Mouse (Mus musculus): ENCODE results near the gene Atp6v0b. TPM values are rescaled to one million over a fixed set of nuclear protein-coding genes. Genes with fewer than 3 reads are reported as not detected.

Gene Atp6v0b
- polyA plus RNA-seq, 1 experiment from 2014 or later, result 150 TPM

GRCm38 (mm10) chr4:117850871-117851270, 36.3 kb downstream of the Atp6v0b start:
- Histone ChIP-seq H3K9ac (no peak overlapping the region), H3K27ac (ENCODE audit: low read depth) (no peak overlapping the region), H3K36me3 (ENCODE audit: insufficient read depth) (0 out of 2 replicates have a peak, but pooled peaks cover 2% of the 10 kb centered on the region), H3K27me3 (ENCODE audit: insufficient read depth, low read length) (no peaks in the 10 kb centered on the region), H3K4me3 (ENCODE audit: low read depth, low read length) (no peak overlapping the region), H3K4me1 (ENCODE audit: insufficient read depth) (no peaks in the 10 kb centered on the region), H3K9me3 (ENCODE audit: low read depth, low read length) (no peaks in the 10 kb centered on the region), H3K4me2 (no peak overlapping the region)
- no peak for DNase-seq
- WGBS, result 73% methylated on average over 7 of the region's 7 CpGs
- no peak for ATAC-seq (ENCODE audit: insufficient read depth)
- TF ChIP-seq CTCF (IDR thresholded peaks at IDR 0.05; ENCODE audit: low read depth), result no peak

- no peak for ATAC-seq (ENCODE audit: insufficient read depth)
- Histone ChIP-seq H3K4me3 (ENCODE audit: low read depth, low read length) (no peak overlapping the region), H3K4me1 (ENCODE audit: insufficient read depth) (no peaks in the 10 kb centered on the region), H3K27me3 (ENCODE audit: insufficient read depth, low read length) (no peaks in the 10 kb centered on the region), H3K36me3 (ENCODE audit: insufficient read depth) (0 out of 2 replicates have a peak, but pooled peaks cover 2% of the 10 kb centered on the region), H3K4me2 (no peak overlapping the region), H3K9me3 (ENCODE audit: low read depth, low read length) (no peaks in the 10 kb centered on the region), H3K27ac (ENCODE audit: low read depth) (no peak overlapping the region), H3K9ac (no peak overlapping the region)
- 81% methylated on average over 7 of the region's 7 CpGs for WGBS
- no peak for DNase-seq
- TF ChIP-seq CTCF (IDR thresholded peaks at IDR 0.05; ENCODE audit: low read depth), result no peak
These were observed 37.0 kb downstream of the Atp6v0b start for GRCm38 (mm10) chr4:117850176-117850575.

- Histone ChIP-seq H3K4me3 (ENCODE audit: low read depth, low read length) (no peak overlapping the region), H3K4me1 (ENCODE audit: insufficient read depth) (no peaks in the 10 kb centered on the region), H3K27me3 (ENCODE audit: insufficient read depth, low read length) (no peaks in the 10 kb centered on the region), H3K9ac (no peak overlapping the region), H3K36me3 (ENCODE audit: insufficient read depth) (0 out of 2 replicates have a peak, but pooled peaks cover 2% of the 10 kb centered on the region), H3K9me3 (ENCODE audit: low read depth, low read length) (no peaks in the 10 kb centered on the region), H3K27ac (ENCODE audit: low read depth) (no peak overlapping the region), H3K4me2 (no peak overlapping the region)
- WGBS, result 68% methylated on average over 5 of the region's 5 CpGs
- no peak for DNase-seq
- TF ChIP-seq CTCF (IDR thresholded peaks at IDR 0.05; ENCODE audit: low read depth), result no peak
- no peak for ATAC-seq (ENCODE audit: insufficient read depth)
These were observed 37.6 kb downstream of the Atp6v0b start for GRCm38 (mm10) chr4:117849506-117849905.

DNA sequence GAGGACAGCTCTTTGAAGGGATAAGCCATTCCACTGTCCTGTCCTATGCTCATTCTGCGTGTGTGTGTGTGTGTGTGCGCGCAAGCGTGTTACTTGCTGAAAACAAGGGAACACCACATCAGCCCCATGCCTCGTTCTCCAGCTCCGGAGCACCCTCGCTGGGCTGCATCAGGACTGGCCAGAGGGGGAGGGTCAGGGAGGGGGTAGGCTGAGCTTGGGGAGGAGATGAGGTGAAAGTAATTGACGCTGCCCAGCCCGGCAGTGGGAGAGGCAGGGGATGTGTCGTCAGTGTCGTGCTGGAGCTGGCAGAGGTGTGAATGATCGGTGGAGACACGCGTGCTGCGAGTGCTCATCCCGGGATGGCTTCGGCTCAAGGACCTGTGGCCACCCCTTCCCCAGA, 38.1 kb downstream of the Atp6v0b start:
- Histone ChIP-seq H3K9ac (no peak overlapping the region), H3K4me2 (no peak overlapping the region), H3K4me1 (ENCODE audit: insufficient read depth) (no peaks in the 10 kb centered on the region), H3K27ac (ENCODE audit: low read depth) (no peak overlapping the region), H3K27me3 (ENCODE audit: insufficient read depth, low read length) (no peaks in the 10 kb centered on the region), H3K36me3 (ENCODE audit: insufficient read depth) (0 out of 2 replicates have a peak, but pooled peaks cover 2% of the 10 kb centered on the region), H3K9me3 (ENCODE audit: low read depth, low read length) (no peaks in the 10 kb centered on the region), H3K4me3 (ENCODE audit: low read depth, low read length) (no peak overlapping the region)
- ATAC-seq (ENCODE audit: insufficient read depth) (no peak), DNase-seq (no peak)
- TF ChIP-seq CTCF (IDR thresholded peaks at IDR 0.05; ENCODE audit: low read depth), result no peak
- WGBS, result 58% methylated on average over 17 of the region's 17 CpGs

- Histone ChIP-seq H3K4me1 (ENCODE audit: insufficient read depth) (no peaks in the 10 kb centered on the region), H3K4me2 (no peak overlapping the region), H3K4me3 (ENCODE audit: low read depth, low read length) (no peak overlapping the region), H3K27ac (ENCODE audit: low read depth) (no peak overlapping the region), H3K36me3 (ENCODE audit: insufficient read depth) (0 out of 2 replicates have a peak, but pooled peaks cover 2% of the 10 kb centered on the region), H3K9me3 (ENCODE audit: low read depth, low read length) (no peaks in the 10 kb centered on the region), H3K9ac (no peak overlapping the region), H3K27me3 (ENCODE audit: insufficient read depth, low read length) (no peaks in the 10 kb centered on the region)
- TF ChIP-seq CTCF (IDR thresholded peaks at IDR 0.05; ENCODE audit: low read depth), result no peak
- ATAC-seq (ENCODE audit: insufficient read depth) (peak; percentile 38; the same call in 1 of the 2 replicates), DNase-seq (peak; percentile 55)
- 35% methylated on average over 2 of the region's 2 CpGs for WGBS
These were observed 40.1 kb downstream of the Atp6v0b start for GRCm38 (mm10) chr4:117847011-117847410.

DNA sequence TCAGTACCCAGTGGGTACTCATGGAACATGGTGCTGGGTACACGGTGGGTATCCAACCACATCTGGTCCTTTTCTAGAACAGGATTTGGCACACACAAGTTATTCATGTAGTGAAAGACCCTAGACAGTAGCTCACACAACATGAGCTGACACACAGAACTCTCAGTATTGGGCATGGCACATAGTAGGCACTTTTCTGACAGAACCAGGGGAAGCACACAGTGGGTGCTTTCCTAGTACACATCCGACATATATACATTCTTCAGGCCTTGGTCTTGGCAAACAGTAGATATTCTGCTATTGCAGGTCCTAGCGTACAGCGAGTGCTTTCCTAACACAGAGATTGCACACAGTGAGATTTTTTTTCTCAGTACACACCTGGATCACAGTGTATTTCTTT, 40.9 kb downstream of the Atp6v0b start:
- no peak for TF ChIP-seq CTCF (IDR thresholded peaks at IDR 0.05; ENCODE audit: low read depth)
- Histone ChIP-seq H3K4me3 (ENCODE audit: low read depth, low read length) (no peak overlapping the region), H3K36me3 (ENCODE audit: insufficient read depth) (0 out of 2 replicates have a peak, but pooled peaks cover 2% of the 10 kb centered on the region), H3K4me1 (ENCODE audit: insufficient read depth) (no peaks in the 10 kb centered on the region), H3K9me3 (ENCODE audit: low read depth, low read length) (no peaks in the 10 kb centered on the region), H3K9ac (no peak overlapping the region), H3K27ac (ENCODE audit: low read depth) (no peak overlapping the region), H3K27me3 (ENCODE audit: insufficient read depth, low read length) (no peaks in the 10 kb centered on the region), H3K4me2 (no peak overlapping the region)
- 95% methylated on average over 4 of the region's 4 CpGs for WGBS
- no peak for ATAC-seq (ENCODE audit: insufficient read depth)
- DNase-seq, result no peak

- Histone ChIP-seq H3K4me2 (no peak overlapping the region), H3K27me3 (ENCODE audit: insufficient read depth, low read length) (no peaks in the 10 kb centered on the region), H3K27ac (ENCODE audit: low read depth) (no peak overlapping the region), H3K4me3 (ENCODE audit: low read depth, low read length) (no peak overlapping the region), H3K36me3 (ENCODE audit: insufficient read depth) (0 out of 2 replicates have a peak, but pooled peaks cover 2% of the 10 kb centered on the region), H3K4me1 (ENCODE audit: insufficient read depth) (no peaks in the 10 kb centered on the region), H3K9ac (no peak overlapping the region), H3K9me3 (ENCODE audit: low read depth, low read length) (no peaks in the 10 kb centered on the region)
- no peak for TF ChIP-seq CTCF (IDR thresholded peaks at IDR 0.05; ENCODE audit: low read depth)
- ATAC-seq (ENCODE audit: insufficient read depth) (no peak), DNase-seq (no peak)
- WGBS, result 81% methylated on average over 11 of the region's 11 CpGs
These were observed 41.8 kb downstream of the Atp6v0b start for GRCm38 (mm10) chr4:117845316-117845715.

Measured in lung, embryonic 14.5 days (tissue).